Mouse (Mus musculus) brain, embryonic 14.5 days (tissue): Measurements from ENCODE around the gene Cyp24a1. TPM values are rescaled to one million over a fixed set of nuclear protein-coding genes. Genes with fewer than 3 reads are reported as not detected.
A peak's percentile ranks its signal among the peaks of the same experiment; 100 is the strongest.

Experiments
- DNase-seq: peaks from one replicate; pipeline ENCODE4 v3.0.0-alpha.2; 2011; ENCODE audit warnings: low read depth
- CTCF ChIP-seq: fragments of 200-500 bp; IDR thresholded peaks from 2 replicates; pipeline ENCODE4 v1.5.1; 2012; ENCODE audit warnings: inconsistent platforms, mild to moderate bottlenecking, moderate library complexity, borderline replicate concordance; ENCODE audit not compliant: insufficient read depth, insufficient read length; ENCODE audit errors: extremely low read depth
- POLR2A ChIP-seq: fragments of 200-500 bp; IDR thresholded peaks from 2 replicates; pipeline ENCODE4 v1.6.1; 2012; ENCODE audit warnings: mild to moderate bottlenecking, inconsistent platforms, borderline replicate concordance; ENCODE audit not compliant: poor library complexity, insufficient read depth, insufficient read length, severe bottlenecking; ENCODE audit errors: extremely low read depth
- polyA plus RNA-seq: library from polyadenylated mRNA; depleted of rRNA; stranded (reverse); fragments of >200 nt; gene quantifications from 2 replicates; pipeline ENCODE4 v1.2.3, GENCODE M21; 2012

Cyp24a1 gene
- polyA plus RNA-seq, 1 experiment = 0.16 TPM

- DNase-seq = no peak
- TF ChIP-seq POLR2A (no peak), CTCF (no peak)
Measured at GRCm38 (mm10) chr2:170513756-170514155, 16.8 kb upstream of the Cyp24a1 start.

- TF ChIP-seq CTCF = peak; percentile 99
- TF ChIP-seq POLR2A = peak; percentile 72
- peak; percentile 95 for DNase-seq
Measured at GRCm38 (mm10) chr2:170511073-170511891, 14.3 kb upstream of the Cyp24a1 start.

- peak; percentile 91 for DNase-seq
- TF ChIP-seq CTCF = peak; percentile 83
- no peak for TF ChIP-seq POLR2A
Measured at GRCm38 (mm10) chr2:170508821-170509220, 11.9 kb upstream of the Cyp24a1 start.

- TF ChIP-seq POLR2A = no peak
- TF ChIP-seq CTCF = peak; percentile 82
- peak; percentile 91 for DNase-seq
Measured at GRCm38 (mm10) chr2:170507734-170508133, 10.8 kb upstream of the Cyp24a1 start.

- TF ChIP-seq CTCF (no peak), POLR2A (no peak)
- no peak for DNase-seq
Measured at GRCm38 (mm10) chr2:170503983-170504382, 7.0 kb upstream of the Cyp24a1 start.

GRCm38 (mm10) chr2:170503343-170503742, 6.4 kb upstream of the Cyp24a1 start:
- no peak for TF ChIP-seq CTCF
- no peak for TF ChIP-seq POLR2A
- DNase-seq = peak; percentile 50

GRCm38 (mm10) chr2:170498011-170498410, 1.1 kb upstream of the Cyp24a1 start:
- TF ChIP-seq CTCF (no peak), POLR2A (no peak)
- no peak for DNase-seq

- TF ChIP-seq POLR2A = no peak
- TF ChIP-seq CTCF = no peak
- peak; percentile 57 for DNase-seq
Measured at GRCm38 (mm10) chr2:170496154-170496930, 603 bp downstream of the Cyp24a1 start, which contains the start of gene Pfdn4. Gene Pfdn4, plus strand, starts transcription at chr2:170496428.

GRCm38 (mm10) chr2:170494784-170495710, 1.9 kb downstream of the Cyp24a1 start:
- TF ChIP-seq CTCF (no peak), POLR2A (no peak)
- peak; percentile 32 for DNase-seq

GRCm38 (mm10) chr2:170487890-170488502, 8.9 kb downstream of the Cyp24a1 start:
- peak; percentile 60 for DNase-seq
- no peak for TF ChIP-seq POLR2A
- peak; percentile 47; the same call in 1 of the 2 replicates for TF ChIP-seq CTCF

GRCm38 (mm10) chr2:170487202-170487601, 9.7 kb downstream of the Cyp24a1 start:
- TF ChIP-seq CTCF (no peak), POLR2A (no peak)
- DNase-seq = peak; percentile 82
